Mouse (Mus musculus) adrenal gland, postnatal 36 days (tissue): Measurements from ENCODE around the gene Chd2. TPM values are rescaled to one million over a fixed set of nuclear protein-coding genes. Genes with fewer than 3 reads are reported as not detected.

Source experiments
- total RNA-seq, 2 experiments: library from RNA; stranded (reverse); gene quantifications; 2 replicates each; pipeline ENCODE4 v1.2.3; 2021

Chd2 gene
- total RNA-seq, 2 experiments from 2014 or later = 40.9 to 41.6 TPM

Other genes with a start within 250 kb of the Chd2 start
- 10 to 100 TPM; 10.9 to 13.7 TPM for gene Rgma, start 166.3 kb downstream of the Chd2 start, total RNA-seq
- gene Fam174b, start 198.5 kb upstream of the Chd2 start, total RNA-seq = 10 to 100 TPM in 1 of 2 experiments, 1 to 10 TPM in 1; 8.4 to 11.1 TPM